Mouse (Mus musculus) bone marrow, adult 2 months (tissue): Measurements from ENCODE around the gene Pcdh17. TPM values are rescaled to one million over a fixed set of nuclear protein-coding genes. Genes with fewer than 3 reads are reported as not detected.

Experiments used
- H3K27ac ChIP-seq: fragments of 200-500 bp; 2 replicates; pipeline ENCODE4 v1.5.1; 2012; ENCODE audit warnings: low read depth, mild to moderate bottlenecking, control low read depth, inconsistent platforms, low read length; ENCODE audit not compliant: control insufficient read depth, poor library complexity, insufficient read depth
- H3K4me1 ChIP-seq: fragments of 200-500 bp; 2 replicates; pipeline ENCODE4 v1.6.1; 2011; ENCODE audit warnings: low read length; ENCODE audit not compliant: control insufficient read depth, insufficient read depth
- H3K4me3 ChIP-seq: fragments of 200-500 bp; replicated peaks from 2 replicates; pipeline ENCODE3; 2011; ENCODE audit warnings: mild to moderate bottlenecking, low read depth, low read length, control low read depth; ENCODE audit not compliant: control insufficient read depth
- CTCF ChIP-seq: fragments of 200-500 bp; IDR thresholded peaks from 2 replicates; pipeline ENCODE4 v1.5.1; 2011; ENCODE audit warnings: low read length, control low read depth; ENCODE audit not compliant: control insufficient read depth, insufficient read depth
- POLR2A ChIP-seq: fragments of 200-500 bp; IDR thresholded peaks from 2 replicates; pipeline ENCODE4 v1.6.1; 2011; ENCODE audit warnings: low read depth, mild to moderate bottlenecking, control low read depth, low read length, borderline replicate concordance; ENCODE audit not compliant: control insufficient read depth
- WGBS: fragments of 180-500 bp; shearing (Covaris S2); methylation state at CpG from one replicate; pipeline ENCODE4 v1.1.7; 2018; 5-methylcytosine and 5-hydroxymethylcytosine counted together
- polyA plus RNA-seq: library from polyadenylated mRNA; stranded (reverse); fragments of >200 nt; gene quantifications from 2 replicates; pipeline ENCODE4 v1.2.4, GENCODE M21; 2011; ENCODE audit warnings: low replicate concordance; ENCODE audit not compliant: missing spikeins, insufficient read depth, insufficient read length

Gene Pcdh17
- 0.20 and 0.25 TPM in 2 replicates for polyA plus RNA-seq

- no peak for TF ChIP-seq CTCF
- no peak for TF ChIP-seq POLR2A
These were observed at the start of gene Pcdh17 for GRCm38 (mm10) chr14:84443288-84443686. Pcdh17 (plus strand) TSS chr14:84443563.

GRCm38 (mm10) chr14:84397137-84397536 lies 46.2 kb upstream of the Pcdh17 start:
- no peak for TF ChIP-seq CTCF
- no peak for TF ChIP-seq POLR2A
- WGBS, result 52% methylated on average over 1 of the region's 1 CpGs
- no peak overlapping the region for H3K27ac ChIP-seq
- no peaks in the 10 kb centered on the region for H3K4me1 ChIP-seq
- no peak overlapping the region for H3K4me3 ChIP-seq

More at GRCm38 (mm10) chr14:84443288-84443686, at the start of gene Pcdh17:
- 1% methylated on average over 30 of the region's 31 CpGs for WGBS
- no peaks in the 10 kb centered on the region; the same call in 1 of the 2 replicates for H3K4me1 ChIP-seq
- H3K4me3 ChIP-seq, result peak within 1 kb of the TSS; percentile 66
- H3K27ac ChIP-seq, result no peak within 1 kb of the TSS; the same call in 1 of the 2 replicates

- 73% methylated on average over 2 of the region's 2 CpGs for WGBS
- H3K4me3 ChIP-seq, result no peak overlapping the region
- H3K27ac ChIP-seq, result no peak overlapping the region
- H3K4me1 ChIP-seq, result no peaks in the 10 kb centered on the region
- TF ChIP-seq CTCF, result no peak
- no peak for TF ChIP-seq POLR2A
These were observed 18.6 kb upstream of the Pcdh17 start for GRCm38 (mm10) chr14:84424736-84425135.

- TF ChIP-seq CTCF (no peak), POLR2A (no peak)
- Histone ChIP-seq H3K27ac (no peak overlapping the region), H3K4me3 (no peak overlapping the region), H3K4me1 (no peaks in the 10 kb centered on the region)
These were observed 16.7 kb upstream of the Pcdh17 start for GRCm38 (mm10) chr14:84426616-84427015.

GRCm38 (mm10) chr14:84438066-84438770 lies 5.1 kb upstream of the Pcdh17 start:
- WGBS, result 31% methylated on average over 11 of the region's 11 CpGs
- H3K4me1 ChIP-seq, result no peaks in the 10 kb centered on the region
- no peak for TF ChIP-seq POLR2A
- no peak for TF ChIP-seq CTCF
- H3K4me3 ChIP-seq, result no peak overlapping the region
- H3K27ac ChIP-seq, result no peak overlapping the region

- Histone ChIP-seq H3K4me3 (no peak overlapping the region), H3K4me1 (no peaks in the 10 kb centered on the region; the same call in 1 of the 2 replicates), H3K27ac (no peak overlapping the region)
- 5% methylated on average over 2 of the region's 2 CpGs for WGBS
- no peak for TF ChIP-seq CTCF
- no peak for TF ChIP-seq POLR2A
These were observed 2.5 kb upstream of the Pcdh17 start for GRCm38 (mm10) chr14:84440903-84441302.

- 1% methylated on average over 29 of the region's 30 CpGs for WGBS
- Histone ChIP-seq H3K27ac (no peak overlapping the region; the same call in 1 of the 2 replicates), H3K4me1 (no peaks in the 10 kb centered on the region; the same call in 1 of the 2 replicates), H3K4me3 (peak overlapping the region; percentile 66)
- TF ChIP-seq POLR2A (no peak), CTCF (no peak)
These were observed 655 bp upstream of the Pcdh17 start for GRCm38 (mm10) chr14:84442528-84443287.

- peak overlapping the region; percentile 26 for H3K4me3 ChIP-seq
- 2% methylated on average over 13 of the region's 13 CpGs for WGBS
- H3K27ac ChIP-seq, result no peak overlapping the region
- TF ChIP-seq POLR2A (no peak), CTCF (no peak)
- H3K4me1 ChIP-seq, result no peaks in the 10 kb centered on the region; the same call in 1 of the 2 replicates
These were observed 398 bp downstream of the Pcdh17 start for GRCm38 (mm10) chr14:84443761-84444160.
